Mouse (Mus musculus) heart, adult 10 weeks (tissue): Measurements from ENCODE around the gene 4930480E11Rik. TPM values are rescaled to one million over a fixed set of nuclear protein-coding genes. Genes with fewer than 3 reads are reported as not detected.

Experiments used
- polyA plus RNA-seq: library from polyadenylated mRNA; stranded (reverse); fragments of 350-450 nt; fragmentation: Illumina TruSeq; extraction: RNeasy Lipid Tissue Mini Kit (QIAGEN cat#74804); gene quantifications from one replicate; pipeline ENCODE4 v1.2.3, GENCODE M21; 2014; ENCODE audit warnings: low read depth, low replicate concordance

4930480E11Rik gene
- polyA plus RNA-seq: not detected

GRCm38 (mm10) chrX:78369343-78369742 lies at the start of gene 4930480E11Rik:
TSS of gene 4930480E11Rik (plus strand) at chrX:78369643.

Other genes starting within 250 kb of the 4930480E11Rik start
- not detected for gene Gm5938, start 244.2 kb upstream of the 4930480E11Rik start, polyA plus RNA-seq
- not detected for gene Obp1b, start 182.9 kb upstream of the 4930480E11Rik start, polyA plus RNA-seq
- gene Gm14743, start 123.7 kb upstream of the 4930480E11Rik start, polyA plus RNA-seq: not detected
- 10.4 TPM for gene Prrg1, start 214.3 kb downstream of the 4930480E11Rik start, polyA plus RNA-seq